Comparison of ENCODE assay signal across 16 mouse cellular contexts in genomic region chr16:3934091-3934490, GRCm38 (mm10). TPM values are rescaled to one million over a fixed set of nuclear protein-coding genes. Genes with fewer than 3 reads are reported as not detected.
DNase-seq lines count a peak whose midpoint lies in the region; ATAC-seq and TF ChIP-seq lines count a peak whose summit lies in the region.
"Had no signal": no experiment of that assay in that cellular context is flagged by ENCODE, and none has a peak within 500 bp of the region (broad histone marks: within the 10 kb centered on the region; RNA-seq: fewer than 3 reads in every experiment).

No protein-coding gene starts in this region.

- no peak for DNase-seq in liver, postnatal 0 days
- DNase-seq in fat pad, adult 2 months (ENCODE audit: extremely low read depth, low read depth, low spot score) = peak; percentile 74
- DNase-seq in urinary bladder, postnatal 10 days (ENCODE audit: low spot score) = no peak
- DNase-seq in thymus, adult 2 months = no peak
- no peak for DNase-seq in heart, postnatal 36 days
- DNase-seq: cerebellum, adult 2 months; heart, adult 2 months; layer of hippocampus, adult 9-11 months had no signal

- H3K36me3 ChIP-seq in liver, postnatal 0 days (replicated peaks; ENCODE audit: insufficient read depth, low read length) = peaks cover 39% of the 10 kb centered on the region
- H3K36me3 ChIP-seq in liver, embryonic 12.5 days = peaks cover 83% of the 10 kb centered on the region
- peaks cover 16% of the 10 kb centered on the region for H3K36me3 ChIP-seq in lung, embryonic 16.5 days (ENCODE audit: control insufficient read depth, insufficient read depth, low read length)
- H3K36me3 ChIP-seq in thymus, adult 2 months (ENCODE audit: control insufficient read depth, insufficient read depth, low read length) = peaks cover 33% of the 10 kb centered on the region

- TF ChIP-seq POLR2A in thymus, adult 2 months (IDR thresholded peaks at IDR 0.05; ENCODE audit: control insufficient read depth, extremely low read depth, insufficient read depth, low read length, poor library complexity) = no peak

- H3K9me3 ChIP-seq in liver, postnatal 0 days (ENCODE audit: low read length) = no peaks in the 10 kb centered on the region
- H3K9me3 ChIP-seq in liver, embryonic 12.5 days (replicated peaks) = no peaks in the 10 kb centered on the region
- no peaks in the 10 kb centered on the region for H3K9me3 ChIP-seq in lung, embryonic 16.5 days (ENCODE audit: control insufficient read depth, low read length)
- H3K9me3 ChIP-seq: hindbrain, embryonic 13.5 days; limb, embryonic 15.5 days had no signal

- H3K9ac ChIP-seq in liver, postnatal 0 days (replicated peaks) = no peak overlapping the region
- H3K9ac ChIP-seq in liver, embryonic 12.5 days = no peak overlapping the region
- H3K9ac ChIP-seq in lung, embryonic 16.5 days (ENCODE audit: low read length) = no peak overlapping the region
- H3K9ac ChIP-seq: hindbrain, embryonic 13.5 days; limb, embryonic 15.5 days had no signal

- no peak for TF ChIP-seq EP300 in liver, postnatal 0 days (IDR thresholded peaks at IDR 0.05; ENCODE audit: low read depth)

- TF ChIP-seq CTCF in liver, postnatal 0 days (IDR thresholded peaks at IDR 0.05; ENCODE audit: low read depth) = no peak
- TF ChIP-seq CTCF in thymus, adult 2 months (IDR thresholded peaks at IDR 0.05; ENCODE audit: borderline replicate concordance, control insufficient read depth, extremely low read depth, insufficient read depth, low read length, poor library complexity) = no peak

- ATAC-seq in liver, postnatal 0 days = peak; percentile 68
- ATAC-seq in liver, embryonic 12.5 days = no peak
- ATAC-seq in lung, embryonic 16.5 days (ENCODE audit: low read depth) = peak; percentile 76
- ATAC-seq: forebrain, embryonic 14.5 days; intestine, embryonic 16.5 days had no signal

- intact Hi-C loops in heart, postnatal 36 days (cut with DNase I) = no loop called here

- H3K27ac ChIP-seq in liver, postnatal 0 days (ENCODE audit: low read depth) = no peak overlapping the region
- H3K27ac ChIP-seq in liver, embryonic 12.5 days = no peak overlapping the region
- H3K27ac ChIP-seq in lung, embryonic 16.5 days (ENCODE audit: low read length) = no peak overlapping the region
- H3K27ac ChIP-seq in thymus, adult 2 months (ENCODE audit: control insufficient read depth, insufficient read depth, low read length) = no peak overlapping the region
- H3K27ac ChIP-seq: heart, adult 2 months; hindbrain, embryonic 13.5 days; limb, embryonic 15.5 days had no signal

- no peak overlapping the region for H3K4me2 ChIP-seq in liver, postnatal 0 days (ENCODE audit: low read depth, low read length)
- no peak overlapping the region for H3K4me2 ChIP-seq in liver, embryonic 12.5 days
- H3K4me2 ChIP-seq in lung, embryonic 16.5 days (ENCODE audit: low read depth, low read length) = no peak overlapping the region
- H3K4me2 ChIP-seq: hindbrain, embryonic 13.5 days; limb, embryonic 15.5 days had no signal

- no peaks in the 10 kb centered on the region for H3K27me3 ChIP-seq in liver, postnatal 0 days (ENCODE audit: insufficient read depth, low read length)
- no peaks in the 10 kb centered on the region for H3K27me3 ChIP-seq in liver, embryonic 12.5 days (replicated peaks)
- no peaks in the 10 kb centered on the region for H3K27me3 ChIP-seq in lung, embryonic 16.5 days (ENCODE audit: control insufficient read depth, insufficient read depth, low read depth, low read length)
- H3K27me3 ChIP-seq in thymus, adult 2 months (ENCODE audit: control insufficient read depth, insufficient read depth, low read length) = no peaks in the 10 kb centered on the region
- H3K27me3 ChIP-seq: hindbrain, embryonic 13.5 days; limb, embryonic 15.5 days had no signal

- H3K4me1 ChIP-seq in liver, postnatal 0 days (ENCODE audit: insufficient read depth) = no peaks in the 10 kb centered on the region; the same call in 1 of the 2 replicates
- H3K4me1 ChIP-seq in liver, embryonic 12.5 days = no peaks in the 10 kb centered on the region
- H3K4me1 ChIP-seq in lung, embryonic 16.5 days (replicated peaks; ENCODE audit: control insufficient read depth, insufficient read depth, low read length) = no peaks in the 10 kb centered on the region
- H3K4me1 ChIP-seq in thymus, adult 2 months (replicated peaks; ENCODE audit: control insufficient read depth, insufficient read depth, low read length) = no peaks in the 10 kb centered on the region
- H3K4me1 ChIP-seq: hindbrain, embryonic 13.5 days; limb, embryonic 15.5 days had no signal

- no peak overlapping the region for H3K4me3 ChIP-seq in liver, postnatal 0 days (ENCODE audit: low read depth, low read length)
- H3K4me3 ChIP-seq in liver, embryonic 12.5 days = no peak overlapping the region
- no peak overlapping the region for H3K4me3 ChIP-seq in lung, embryonic 16.5 days (ENCODE audit: low read length)
- no peak overlapping the region for H3K4me3 ChIP-seq in thymus, adult 2 months (ENCODE audit: control insufficient read depth, insufficient read depth, low read length)
- H3K4me3 ChIP-seq: heart, adult 2 months; hindbrain, embryonic 13.5 days; limb, embryonic 15.5 days had no signal

- 69% methylated on average over 1 of the region's 1 CpGs for WGBS in liver, postnatal 0 days (ENCODE audit: insufficient replicate concordance)
- 43% methylated on average over 1 of the region's 1 CpGs for WGBS in liver, embryonic 12.5 days (ENCODE audit: insufficient replicate concordance)
- 84% methylated on average over 1 of the region's 1 CpGs for WGBS in lung, embryonic 16.5 days
- WGBS in thymus, adult 2 months = 98% methylated on average over 1 of the region's 1 CpGs

RNA-seq across cellular contexts. Expression of gene Cluap1, which starts 25.5 kb away (rescaled TPM):
- polyA plus RNA-seq in liver, postnatal 0 days (2015; fragmentation: Nextera tagmentation; extraction: Ambion mirVana) = 6.6 and 6.9 TPM in 2 replicates
- 12.4 and 12.5 TPM in 2 replicates for polyA plus RNA-seq in liver, embryonic 12.5 days (2016; fragmentation: Nextera tagmentation; extraction: Ambion mirVana)
- polyA plus RNA-seq in lung, embryonic 16.5 days (2015; fragmentation: Nextera tagmentation; extraction: Ambion mirVana) = 22.2 and 23.9 TPM in 2 replicates
- polyA plus RNA-seq in thymus, adult 2 months (2012; rRNA removed) = 19.4 and 22.9 TPM in 2 replicates
- total RNA-seq in heart, postnatal 36 days (2021) = 10 to 100 TPM; 10.5 to 11.6 TPM

RNA-seq across cellular contexts. Expression of gene 1700037C18Rik, which starts 25.6 kb away (rescaled TPM):
- 1.9 and 2.4 TPM in 2 replicates for polyA plus RNA-seq in liver, postnatal 0 days (2015; fragmentation: Nextera tagmentation; extraction: Ambion mirVana)
- polyA plus RNA-seq in liver, embryonic 12.5 days (2016; fragmentation: Nextera tagmentation; extraction: Ambion mirVana) = 3.1 and 3.9 TPM in 2 replicates
- polyA plus RNA-seq in lung, embryonic 16.5 days (2015; fragmentation: Nextera tagmentation; extraction: Ambion mirVana) = 9.4 and 11.1 TPM in 2 replicates
- polyA plus RNA-seq in thymus, adult 2 months (2012; rRNA removed) = 9.0 and 12.0 TPM in 2 replicates
- 1 to 10 TPM; 2.7 to 6.9 TPM for total RNA-seq in heart, postnatal 36 days (2021)

RNA-seq across cellular contexts. Expression of gene Nlrc3, which starts 42.3 kb away (rescaled TPM):
- 0.29 and 0.31 TPM in 2 replicates for polyA plus RNA-seq in liver, postnatal 0 days (2015; fragmentation: Nextera tagmentation; extraction: Ambion mirVana)
- 0.38 and 0.55 TPM in 2 replicates for polyA plus RNA-seq in liver, embryonic 12.5 days (2016; fragmentation: Nextera tagmentation; extraction: Ambion mirVana)
- polyA plus RNA-seq in lung, embryonic 16.5 days (2015; fragmentation: Nextera tagmentation; extraction: Ambion mirVana) = 1.9 and 2.1 TPM in 2 replicates
- polyA plus RNA-seq in thymus, adult 2 months (2012; rRNA removed) = 136 and 157 TPM in 2 replicates
- total RNA-seq in heart, postnatal 36 days (2021) = 1 to 10 TPM; 1.0 to 1.1 TPM

RNA-seq across cellular contexts. Expression of gene Gm20695, which starts 49.6 kb away (rescaled TPM):
- 3.4 and 3.9 TPM in 2 replicates for polyA plus RNA-seq in liver, postnatal 0 days (2015; fragmentation: Nextera tagmentation; extraction: Ambion mirVana)
- polyA plus RNA-seq in liver, embryonic 12.5 days (2016; fragmentation: Nextera tagmentation; extraction: Ambion mirVana) = 0.81 and 1.2 TPM in 2 replicates
- polyA plus RNA-seq in lung, embryonic 16.5 days (2015; fragmentation: Nextera tagmentation; extraction: Ambion mirVana) = 1.5 and 2.0 TPM in 2 replicates
- not detected in 2 replicates for polyA plus RNA-seq in thymus, adult 2 months (2012; rRNA removed)
- total RNA-seq in heart, postnatal 36 days (2021) = under 1 TPM in 1 of 2 experiments, not detected in 1; 0.60 TPM
- polyA plus RNA-seq: adrenal gland, adult 2 months; heart, adult 2 months; small intestine, adult 2 months had no signal

RNA-seq across cellular contexts. Expression of gene Zfp597, which starts 49.7 kb away (rescaled TPM):
- polyA plus RNA-seq in liver, postnatal 0 days (2015; fragmentation: Nextera tagmentation; extraction: Ambion mirVana) = 1.8 and 2.7 TPM in 2 replicates
- 3.0 and 3.2 TPM in 2 replicates for polyA plus RNA-seq in liver, embryonic 12.5 days (2016; fragmentation: Nextera tagmentation; extraction: Ambion mirVana)
- polyA plus RNA-seq in lung, embryonic 16.5 days (2015; fragmentation: Nextera tagmentation; extraction: Ambion mirVana) = 7.3 and 7.6 TPM in 2 replicates
- 6.3 and 7.5 TPM in 2 replicates for polyA plus RNA-seq in thymus, adult 2 months (2012; rRNA removed)
- total RNA-seq in heart, postnatal 36 days (2021) = 10 to 100 TPM; 11.1 to 11.8 TPM

Comparison
In these comparisons a context has a peak if more than half of its experiments do, and no peak if none do; other contexts are left out.
1. RNA of gene Nlrc3, which starts 42.3 kb away (polyA plus RNA-seq): 136 to 157 TPM in thymus, adult 2 months; 1.9 to 2.1 TPM in lung, embryonic 16.5 days, 0.38 to 0.55 TPM in liver, embryonic 12.5 days and 0.29 to 0.31 TPM in liver, postnatal 0 days; every median in the first group is over 10 times any median in the second.